Mouse (Mus musculus) testis, adult 2 months (tissue): ENCODE data around the gene Catsperd.

Experiments
- CTCF ChIP-seq: fragments of 200-500 bp; IDR thresholded peaks from 2 replicates; pipeline ENCODE4 v1.5.1; 2012; ENCODE audit warnings: low read depth, mild to moderate bottlenecking, inconsistent platforms, low read length, moderate library complexity; ENCODE audit not compliant: control insufficient read depth, insufficient read depth, insufficient replicate concordance
- POLR2A ChIP-seq: fragments of 200-500 bp; IDR thresholded peaks from 2 replicates; pipeline ENCODE4 v1.6.1; 2012; ENCODE audit warnings: low read depth, mild to moderate bottlenecking, inconsistent platforms, low read length, moderate library complexity; ENCODE audit not compliant: control insufficient read depth

DNA sequence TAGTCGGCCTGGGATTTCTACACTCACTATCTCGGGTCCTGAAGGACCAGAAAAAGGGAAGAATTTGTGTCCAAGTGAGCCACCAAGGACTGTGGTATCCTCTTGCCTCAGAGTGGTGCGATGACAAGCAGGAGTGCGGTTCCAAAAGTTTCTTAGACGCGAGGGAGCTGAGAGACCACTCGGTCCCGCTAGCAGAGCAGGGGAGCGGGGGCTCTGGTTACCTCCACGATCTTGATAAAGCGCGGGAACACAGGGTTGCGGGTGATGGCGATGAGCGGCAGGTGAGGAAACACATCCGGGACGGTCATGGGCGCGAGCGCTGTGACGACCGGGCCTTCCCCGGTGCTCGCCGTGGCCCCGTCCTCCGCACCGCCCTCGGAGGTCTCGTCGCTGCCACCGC is 1.7 kb upstream of the Catsperd start:
- TF ChIP-seq POLR2A (no peak), CTCF (no peak)
